Mouse (Mus musculus) cerebellum, adult 2 months (tissue): ENCODE data around the gene Nup98. TPM values are rescaled to one million over a fixed set of nuclear protein-coding genes. Genes with fewer than 3 reads are reported as not detected.

Source experiments
- DNase-seq, 2 experiments: peaks; one replicate each; pipeline ENCODE4 v3.0.0; 2021
- H3K27ac ChIP-seq: fragments of 200-500 bp; 2 replicates; pipeline ENCODE4 v1.5.1; 2012; ENCODE audit warnings: low read length, control low read depth, inconsistent platforms; ENCODE audit not compliant: insufficient read depth
- H3K27me3 ChIP-seq: fragments of 200-500 bp; 2 replicates; pipeline ENCODE4 v1.6.1; 2012; ENCODE audit warnings: inconsistent platforms, mild to moderate bottlenecking, low read length, moderate library complexity; ENCODE audit not compliant: control insufficient read depth, insufficient read depth
- H3K4me1 ChIP-seq: fragments of 200-500 bp; 2 replicates; pipeline ENCODE4 v1.6.1; 2011; ENCODE audit warnings: low read length; ENCODE audit not compliant: control insufficient read depth, insufficient read depth
- H3K4me3 ChIP-seq: fragments of 200-500 bp; replicated peaks from 2 replicates; pipeline ENCODE3; 2011; ENCODE audit warnings: mild to moderate bottlenecking, low read depth, low read length, control low read depth; ENCODE audit not compliant: insufficient read depth
- CTCF ChIP-seq: fragments of 200-500 bp; IDR thresholded peaks from 2 replicates; pipeline ENCODE4 v1.5.1; 2011; ENCODE audit warnings: low read depth, mild to moderate bottlenecking, control low read depth, low read length, moderate library complexity, borderline replicate concordance; ENCODE audit not compliant: insufficient read depth
- POLR2A ChIP-seq: fragments of 200-500 bp; IDR thresholded peaks from 2 replicates; pipeline ENCODE4 v1.6.1; 2011; ENCODE audit warnings: low read length, control low read depth, borderline replicate concordance; ENCODE audit not compliant: insufficient read depth
- WGBS: fragments of 180-500 bp; shearing (Covaris S2); methylation state at CpG from one replicate; pipeline ENCODE4 v1.1.7; 2018; 5-methylcytosine and 5-hydroxymethylcytosine counted together
- polyA plus RNA-seq: library from polyadenylated mRNA; depleted of rRNA; stranded (reverse); fragments of >200 nt; gene quantifications from 2 replicates; pipeline ENCODE4 v1.2.3, GENCODE M21; 2012

Gene Nup98
- polyA plus RNA-seq, 1 experiment: 19.0 TPM

- Histone ChIP-seq H3K27ac (no peak overlapping the region), H3K4me3 (no peak overlapping the region), H3K27me3 (no peaks in the 10 kb centered on the region), H3K4me1 (0 out of 2 replicates have a peak, but pooled peaks cover 3% of the 10 kb centered on the region)
- DNase-seq: no peak
- WGBS: 78% methylated on average over 1 of the region's 1 CpGs
- TF ChIP-seq CTCF (no peak), POLR2A (no peak)
These were observed 4.3 kb downstream of the Nup98 start for GRCm38 (mm10) chr7:102205646-102206045.

GRCm38 (mm10) chr7:102204296-102204857, 5.6 kb downstream of the Nup98 start:
- Histone ChIP-seq H3K27ac (no peak overlapping the region), H3K4me1 (0 out of 2 replicates have a peak, but pooled peaks cover 5% of the 10 kb centered on the region), H3K27me3 (no peaks in the 10 kb centered on the region), H3K4me3 (no peak overlapping the region)
- no peak for DNase-seq
- no peak for TF ChIP-seq POLR2A
- TF ChIP-seq CTCF: no peak
- 84% methylated on average over 3 of the region's 3 CpGs for WGBS

DNA sequence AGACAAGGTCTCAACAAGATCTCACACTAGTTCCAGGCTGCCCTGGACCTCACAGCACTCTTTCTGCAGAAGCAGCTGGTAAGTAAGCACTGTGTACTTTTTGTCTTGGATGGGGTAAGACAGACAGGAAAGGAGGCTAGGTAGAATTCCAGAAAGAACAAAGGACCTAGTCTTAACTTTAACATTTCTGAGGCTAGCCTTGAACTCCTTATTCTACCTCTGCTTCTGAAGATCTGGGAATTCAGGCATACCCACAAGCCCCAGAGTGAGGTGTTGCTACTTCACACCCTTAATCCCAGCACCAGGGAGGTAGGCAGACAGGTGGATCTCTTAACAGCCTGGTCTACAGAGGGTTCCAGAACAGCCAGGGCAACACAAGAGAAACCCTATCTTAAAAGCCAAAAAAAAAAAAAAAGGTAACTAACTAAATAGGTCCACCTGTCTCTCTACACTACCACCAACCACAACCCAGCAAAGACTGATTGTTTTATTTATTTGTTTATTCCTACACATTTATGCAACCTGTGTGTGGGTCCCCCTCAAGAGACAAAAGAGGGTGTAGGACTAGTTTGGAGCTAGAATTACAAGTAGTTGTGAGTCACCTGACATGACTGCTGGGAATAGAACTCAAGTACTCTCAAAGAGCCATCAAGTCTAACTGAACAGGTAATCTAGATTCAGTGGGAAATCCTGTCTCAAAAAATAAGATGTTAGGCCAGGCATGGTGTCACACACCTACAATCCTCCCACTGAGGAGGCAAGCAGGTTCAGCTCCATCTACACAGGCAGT, 8.8 kb downstream of the Nup98 start:
- no peak overlapping the region for H3K4me3 ChIP-seq
- no peaks in the 10 kb centered on the region for H3K27me3 ChIP-seq
- TF ChIP-seq POLR2A (no peak), CTCF (no peak)
- H3K27ac ChIP-seq: no peak overlapping the region
- 0 out of 2 replicates have a peak, but pooled peaks cover 5% of the 10 kb centered on the region for H3K4me1 ChIP-seq
- no peak for DNase-seq

DNA sequence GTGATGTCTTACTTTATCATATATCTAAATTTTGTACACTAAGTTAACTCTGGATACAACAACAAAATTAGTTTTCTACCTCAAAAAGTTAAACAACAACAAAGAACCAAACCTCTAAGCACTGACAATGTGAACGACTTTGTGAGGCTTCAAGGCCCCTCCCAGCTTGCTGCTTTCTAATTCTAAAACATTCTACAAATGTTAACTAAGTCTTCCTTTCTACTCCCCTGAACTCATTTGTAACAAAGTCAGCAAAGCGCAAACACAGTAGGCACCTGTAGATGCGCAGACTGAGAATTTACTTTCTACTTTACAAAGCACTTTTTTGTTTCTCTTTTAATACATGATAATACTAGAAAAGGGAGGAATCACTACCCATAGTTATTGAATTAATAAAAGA, 9.4 kb downstream of the Nup98 start:
- Histone ChIP-seq H3K27me3 (no peaks in the 10 kb centered on the region), H3K4me1 (0 out of 2 replicates have a peak, but pooled peaks cover 5% of the 10 kb centered on the region), H3K4me3 (no peak overlapping the region), H3K27ac (no peak overlapping the region)
- 80% methylated on average over 3 of the region's 3 CpGs for WGBS
- DNase-seq: no peak
- no peak for TF ChIP-seq CTCF
- no peak for TF ChIP-seq POLR2A

- no peaks in the 10 kb centered on the region for H3K27me3 ChIP-seq
- DNase-seq: no peak
- H3K27ac ChIP-seq: no peak overlapping the region
- TF ChIP-seq POLR2A: no peak
- TF ChIP-seq CTCF: no peak
- no peak overlapping the region for H3K4me3 ChIP-seq
- H3K4me1 ChIP-seq: no peaks in the 10 kb centered on the region
- WGBS: 95% methylated on average over 1 of the region's 1 CpGs
These were observed 17.6 kb downstream of the Nup98 start for GRCm38 (mm10) chr7:102192356-102192755.

GRCm38 (mm10) chr7:102183849-102184248, 26.1 kb downstream of the Nup98 start:
- no peaks in the 10 kb centered on the region for H3K4me1 ChIP-seq
- H3K27me3 ChIP-seq: no peaks in the 10 kb centered on the region
- TF ChIP-seq CTCF (no peak), POLR2A (no peak)
- WGBS: 88% methylated on average over 3 of the region's 3 CpGs
- no peak for DNase-seq
- H3K27ac ChIP-seq: no peak overlapping the region
- no peak overlapping the region for H3K4me3 ChIP-seq

GRCm38 (mm10) chr7:102170300-102170699, 39.7 kb downstream of the Nup98 start:
- Histone ChIP-seq H3K27ac (no peak overlapping the region), H3K4me3 (no peak overlapping the region), H3K27me3 (no peaks in the 10 kb centered on the region), H3K4me1 (no peaks in the 10 kb centered on the region)
- DNase-seq: peak in 1 of 2 experiments; percentile 6
- no peak for TF ChIP-seq CTCF
- TF ChIP-seq POLR2A: no peak

DNA sequence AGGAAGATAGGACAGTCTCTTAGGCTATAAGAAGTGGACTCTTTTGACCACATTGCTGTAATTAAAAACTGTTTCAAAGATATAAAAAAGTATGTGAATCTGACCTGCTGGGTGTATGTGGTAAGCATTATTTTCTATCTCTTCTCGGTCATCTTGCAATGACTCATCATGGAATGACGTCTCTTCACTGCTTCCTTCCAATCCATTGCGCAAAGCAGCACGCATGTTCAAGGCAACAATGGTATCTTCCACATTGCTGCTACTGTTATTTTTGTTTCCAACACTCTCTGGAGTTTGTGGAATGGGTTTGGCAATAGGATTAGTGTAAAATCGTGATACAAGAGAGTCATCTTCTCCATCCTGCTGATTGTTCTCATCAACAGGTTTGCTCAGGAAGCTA, 56.3 kb downstream of the Nup98 start:
- no peak for TF ChIP-seq POLR2A
- TF ChIP-seq CTCF: no peak
- Histone ChIP-seq H3K27ac (no peak overlapping the region), H3K27me3 (no peaks in the 10 kb centered on the region), H3K4me3 (no peak overlapping the region), H3K4me1 (no peaks in the 10 kb centered on the region)
- 95% methylated on average over 5 of the region's 5 CpGs for WGBS
- DNase-seq: no peak
